Mouse (Mus musculus) ES-Bruce4 (cell line): ENCODE results near the gene Prkce. TPM values are rescaled to one million over a fixed set of nuclear protein-coding genes. Genes with fewer than 3 reads are reported as not detected.
A peak's percentile ranks its signal among the peaks of the same experiment; 100 is the strongest.

Source experiments
- H3K27ac ChIP-seq: 2 replicates; pipeline ENCODE4 v1.5.1; 2012; ENCODE audit warnings: low read length, inconsistent platforms; ENCODE audit not compliant: insufficient read depth
- H3K27me3 ChIP-seq: 2 replicates; pipeline ENCODE4 v1.6.1; 2012; ENCODE audit warnings: mild to moderate bottlenecking, low read length, inconsistent platforms; ENCODE audit not compliant: control insufficient read depth, poor library complexity, insufficient read depth, severe bottlenecking
- H3K36me3 ChIP-seq: 2 replicates; pipeline ENCODE4 v1.6.1; 2012; ENCODE audit warnings: inconsistent platforms, mild to moderate bottlenecking, low read length, moderate library complexity; ENCODE audit not compliant: control insufficient read depth, poor library complexity, insufficient read depth, severe bottlenecking
- H3K4me1 ChIP-seq: one replicate; pipeline ENCODE4 v1.8.1; 2011; ENCODE audit warnings: low read length; ENCODE audit not compliant: control insufficient read depth, insufficient read depth
- H3K4me3 ChIP-seq: 2 replicates; pipeline ENCODE4 v1.5.1; 2011; ENCODE audit warnings: low read depth, mild to moderate bottlenecking, low read length
- H3K9ac ChIP-seq: 2 replicates; pipeline ENCODE4 v1.6.1; 2012; ENCODE audit warnings: low read depth, mild to moderate bottlenecking, inconsistent platforms; ENCODE audit not compliant: poor library complexity, severe bottlenecking
- H3K9me3 ChIP-seq: replicated peaks from 2 replicates; pipeline ENCODE4 v1.6.1; 2012; ENCODE audit warnings: mild to moderate bottlenecking, low read length, inconsistent platforms; ENCODE audit not compliant: control insufficient read depth, poor library complexity, insufficient read depth, severe bottlenecking
- CTCF ChIP-seq: IDR thresholded peaks from one replicate; pipeline ENCODE4 v1.8.1; 2011; ENCODE audit warnings: low read depth, low read length
- EP300 ChIP-seq: IDR thresholded peaks from 2 replicates; pipeline ENCODE4 v1.6.1; 2011; ENCODE audit warnings: low read depth, low read length; ENCODE audit not compliant: insufficient read depth
- POLR2A ChIP-seq: IDR thresholded peaks from one replicate; pipeline ENCODE4 v1.8.1; 2011; ENCODE audit warnings: low read length; ENCODE audit not compliant: insufficient read depth
- polyA plus RNA-seq: library from polyadenylated mRNA; stranded (reverse); fragments of >200 nt; gene quantifications from 2 replicates; pipeline ENCODE4 v1.2.4, GENCODE M21; 2011; ENCODE audit warnings: low read depth; ENCODE audit not compliant: missing spikeins, insufficient read depth, insufficient read length

The Prkce gene
- polyA plus RNA-seq, 1 experiment = 4.3 TPM

DNA sequence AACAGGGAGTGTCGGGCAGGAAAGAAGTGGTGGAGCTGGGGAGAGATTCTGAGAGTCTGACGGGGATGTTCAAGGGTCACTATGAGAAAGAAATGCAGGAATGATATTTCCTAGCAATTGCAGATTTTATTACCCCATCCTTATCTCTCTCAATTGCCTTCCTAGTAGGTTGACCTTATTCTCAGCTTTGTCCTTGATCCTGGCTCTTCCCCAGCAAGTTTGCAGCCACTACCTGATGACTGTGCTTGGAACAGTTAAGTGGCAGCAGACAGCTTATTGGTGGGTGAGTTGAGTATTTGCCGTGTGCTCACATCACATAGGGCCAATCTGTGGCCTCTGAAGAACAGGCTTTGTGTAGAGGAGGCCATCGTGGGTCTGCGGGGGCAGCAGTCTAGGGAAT lies 117.5 kb downstream of the Prkce start:
- no peak for TF ChIP-seq CTCF
- TF ChIP-seq EP300 = no peak
- no peak for TF ChIP-seq POLR2A
- Histone ChIP-seq H3K4me3 (no peak overlapping the region), H3K9ac (no peak overlapping the region), H3K4me1 (no peaks in the 10 kb centered on the region), H3K36me3 (no peaks in the 10 kb centered on the region), H3K27ac (no peak overlapping the region), H3K27me3 (no peaks in the 10 kb centered on the region), H3K9me3 (no peaks in the 10 kb centered on the region)

DNA sequence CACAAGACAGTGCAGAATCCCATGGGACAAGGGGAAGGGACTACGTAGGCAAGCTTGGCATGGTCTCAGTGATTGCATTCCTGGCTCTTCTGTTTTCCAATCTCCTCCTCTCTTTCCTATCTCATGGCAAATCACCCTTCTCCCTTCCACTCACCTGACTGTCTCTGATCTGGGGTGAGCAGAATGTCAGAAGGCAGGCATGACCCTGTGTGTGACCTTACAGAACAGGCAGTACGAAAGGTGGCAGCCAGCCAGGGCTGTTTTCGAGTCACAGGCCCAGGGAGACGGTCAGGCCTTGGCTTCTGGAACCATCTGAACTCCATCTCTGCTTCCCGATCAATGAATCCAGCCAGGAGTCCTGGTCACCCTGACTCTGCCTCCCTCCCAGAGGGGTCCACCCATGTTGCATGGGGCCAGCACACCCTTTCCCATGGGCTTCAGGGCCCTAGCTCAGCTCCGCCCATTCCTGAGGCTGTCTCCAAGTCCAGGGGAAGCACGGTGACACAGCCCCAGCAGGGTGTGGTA lies 119.2 kb downstream of the Prkce start:
- Histone ChIP-seq H3K9me3 (no peaks in the 10 kb centered on the region), H3K36me3 (no peaks in the 10 kb centered on the region), H3K27ac (no peak overlapping the region), H3K9ac (no peak overlapping the region), H3K27me3 (no peaks in the 10 kb centered on the region), H3K4me3 (no peak overlapping the region), H3K4me1 (no peaks in the 10 kb centered on the region)
- TF ChIP-seq POLR2A (no peak), CTCF (no peak), EP300 (no peak)

DNA sequence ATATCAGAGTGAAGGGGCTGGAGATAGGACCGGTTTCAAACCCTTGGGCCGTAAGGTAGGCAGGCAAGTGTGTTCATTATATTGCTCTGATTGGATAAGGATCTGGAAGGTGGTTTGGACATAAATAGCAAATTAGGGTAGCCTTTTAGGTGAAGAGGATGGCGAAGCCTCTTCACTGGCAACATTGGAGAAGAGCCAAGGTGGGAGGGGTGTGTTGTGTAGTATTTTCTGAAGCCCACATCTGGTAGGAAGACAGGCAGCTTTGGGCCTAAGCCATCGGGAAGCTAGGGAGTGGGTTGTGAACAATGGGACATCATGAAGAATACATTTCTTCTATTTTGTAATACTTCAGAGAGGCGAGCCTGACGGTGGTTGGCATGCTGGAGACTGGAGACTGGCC lies 125.1 kb downstream of the Prkce start:
- Histone ChIP-seq H3K4me1 (no peaks in the 10 kb centered on the region), H3K36me3 (no peaks in the 10 kb centered on the region), H3K9ac (no peak overlapping the region), H3K9me3 (no peaks in the 10 kb centered on the region), H3K27ac (no peak overlapping the region), H3K4me3 (no peak overlapping the region), H3K27me3 (no peaks in the 10 kb centered on the region)
- TF ChIP-seq EP300 (no peak), CTCF (no peak), POLR2A (no peak)

DNA sequence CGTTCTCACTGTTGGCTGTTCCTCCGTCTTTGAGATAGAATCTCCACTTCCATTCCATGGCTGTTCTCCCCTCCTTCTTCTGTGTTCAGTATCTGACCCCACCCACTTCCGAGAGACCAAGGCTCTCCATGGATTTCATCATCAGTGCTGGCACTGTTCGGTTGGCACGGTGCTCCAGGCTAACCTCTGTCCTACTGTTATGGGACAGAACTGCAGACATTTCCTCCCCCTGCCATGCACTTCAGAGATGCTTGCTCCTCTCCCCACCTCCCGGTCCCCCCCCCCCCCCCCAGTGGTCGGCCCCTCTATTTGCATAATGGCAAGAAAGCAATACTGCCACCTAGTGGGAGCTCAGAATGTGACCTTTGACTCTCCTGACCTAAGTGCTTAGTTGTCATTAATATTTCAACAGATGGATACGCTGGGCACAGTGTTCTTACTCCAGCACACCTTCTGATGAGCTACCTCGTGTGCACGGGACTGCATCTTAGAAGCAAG lies 125.7 kb downstream of the Prkce start:
- Histone ChIP-seq H3K4me3 (no peak overlapping the region), H3K36me3 (no peaks in the 10 kb centered on the region), H3K27me3 (no peaks in the 10 kb centered on the region), H3K9me3 (no peaks in the 10 kb centered on the region), H3K4me1 (no peaks in the 10 kb centered on the region), H3K9ac (no peak overlapping the region), H3K27ac (no peak overlapping the region)
- TF ChIP-seq POLR2A (no peak), CTCF (peak; percentile 11)

DNA sequence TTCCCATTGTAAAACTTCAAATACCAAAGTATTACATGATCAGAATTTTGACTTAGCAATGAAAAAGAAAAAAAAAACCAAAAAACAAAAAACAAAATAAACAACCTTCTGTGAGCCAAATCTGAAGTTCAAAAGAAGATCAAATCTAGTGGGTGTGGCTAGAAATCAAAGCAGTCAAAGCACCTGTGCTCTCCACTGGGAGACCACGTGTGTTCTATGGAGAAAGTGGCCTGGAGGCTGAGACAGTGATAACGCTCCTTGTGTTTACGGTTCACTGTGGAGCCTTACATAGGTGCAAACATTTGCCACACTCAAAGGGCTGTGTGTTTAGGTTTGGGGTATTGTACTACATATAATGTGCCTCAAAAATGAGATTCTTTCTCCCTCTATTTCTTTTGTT lies 132.0 kb downstream of the Prkce start:
- Histone ChIP-seq H3K27ac (no peak overlapping the region), H3K27me3 (no peaks in the 10 kb centered on the region), H3K36me3 (no peaks in the 10 kb centered on the region), H3K9me3 (no peaks in the 10 kb centered on the region), H3K9ac (no peak overlapping the region), H3K4me1 (no peaks in the 10 kb centered on the region), H3K4me3 (no peak overlapping the region)
- no peak for TF ChIP-seq CTCF
- TF ChIP-seq POLR2A = no peak
- TF ChIP-seq EP300 = no peak

DNA sequence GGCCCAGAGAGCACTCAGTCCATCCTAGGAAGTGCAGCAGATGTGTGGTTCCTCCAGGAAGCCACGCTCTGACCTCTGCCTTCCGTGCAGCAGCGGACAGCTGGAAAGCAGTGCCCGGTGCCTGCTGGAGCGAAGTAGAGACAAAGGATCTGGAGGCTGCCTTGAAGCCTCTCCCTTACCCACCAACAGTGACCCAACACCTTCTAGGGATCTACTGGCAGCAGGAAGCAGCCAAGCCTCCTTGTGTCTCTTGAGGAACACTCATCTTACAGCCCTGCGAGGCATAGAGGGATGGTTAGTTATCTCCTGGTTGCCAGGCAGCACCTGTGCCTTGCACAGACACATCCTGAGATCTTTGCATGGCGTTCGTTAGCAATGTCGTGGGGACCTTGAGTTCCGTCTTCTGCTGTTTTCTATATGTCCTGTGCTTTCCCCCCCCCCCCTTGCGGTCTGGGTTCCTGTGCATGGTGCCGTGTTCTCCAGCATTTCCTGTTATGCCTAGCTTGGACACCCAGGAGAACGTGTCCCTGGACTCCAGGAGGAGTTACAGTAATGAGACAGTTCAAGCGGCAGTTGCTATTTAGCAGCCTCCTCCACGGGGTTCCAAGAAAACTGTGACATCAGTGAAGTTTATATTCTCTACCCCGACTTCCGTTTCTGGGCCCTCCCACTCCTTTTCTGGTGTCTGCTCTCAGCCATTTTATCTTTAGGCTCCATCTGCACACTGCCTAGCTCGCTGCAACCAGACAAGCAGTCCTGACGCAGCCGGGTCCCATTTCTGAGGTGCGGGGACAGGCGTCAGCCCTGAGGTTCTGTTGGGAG lies 133.4 kb downstream of the Prkce start:
- Histone ChIP-seq H3K27ac (no peak overlapping the region), H3K4me3 (no peak overlapping the region), H3K27me3 (no peaks in the 10 kb centered on the region), H3K9me3 (no peaks in the 10 kb centered on the region), H3K36me3 (no peaks in the 10 kb centered on the region), H3K9ac (no peak overlapping the region), H3K4me1 (no peaks in the 10 kb centered on the region)
- no peak for TF ChIP-seq POLR2A
- TF ChIP-seq CTCF = no peak
- TF ChIP-seq EP300 = no peak
